Mouse (Mus musculus): Measurements from ENCODE around the gene Prr15. TPM values are rescaled to one million over a fixed set of nuclear protein-coding genes. Genes with fewer than 3 reads are reported as not detected.

Prr15 gene
- polyA plus RNA-seq, 1 experiment from 2014 or later, result 0.36 TPM

GRCm38 (mm10) chr6:54362526-54363324, 37.1 kb downstream of the Prr15 start:
- DNase-seq (ENCODE audit: low spot score), result no peak
- Histone ChIP-seq H3K27ac (ENCODE audit: low read depth, low read length) (no peak overlapping the region), H3K9ac (ENCODE audit: low read depth, low read length) (no peak overlapping the region), H3K36me3 (ENCODE audit: control insufficient read depth, insufficient read depth, low read length) (no peaks in the 10 kb centered on the region), H3K4me3 (ENCODE audit: low read depth, low read length) (no peak overlapping the region), H3K4me1 (replicated peaks; ENCODE audit: control insufficient read depth, insufficient read depth, low read length) (no peaks in the 10 kb centered on the region), H3K9me3 (ENCODE audit: control insufficient read depth, low read length) (no peaks in the 10 kb centered on the region), H3K27me3 (ENCODE audit: control insufficient read depth, insufficient read depth, low read length) (no peaks in the 10 kb centered on the region), H3K4me2 (replicated peaks; ENCODE audit: low read depth, low read length) (no peak overlapping the region)
- 89% methylated on average over 12 of the region's 12 CpGs for WGBS
- ATAC-seq (ENCODE audit: low FRiP score), result no peak

DNA sequence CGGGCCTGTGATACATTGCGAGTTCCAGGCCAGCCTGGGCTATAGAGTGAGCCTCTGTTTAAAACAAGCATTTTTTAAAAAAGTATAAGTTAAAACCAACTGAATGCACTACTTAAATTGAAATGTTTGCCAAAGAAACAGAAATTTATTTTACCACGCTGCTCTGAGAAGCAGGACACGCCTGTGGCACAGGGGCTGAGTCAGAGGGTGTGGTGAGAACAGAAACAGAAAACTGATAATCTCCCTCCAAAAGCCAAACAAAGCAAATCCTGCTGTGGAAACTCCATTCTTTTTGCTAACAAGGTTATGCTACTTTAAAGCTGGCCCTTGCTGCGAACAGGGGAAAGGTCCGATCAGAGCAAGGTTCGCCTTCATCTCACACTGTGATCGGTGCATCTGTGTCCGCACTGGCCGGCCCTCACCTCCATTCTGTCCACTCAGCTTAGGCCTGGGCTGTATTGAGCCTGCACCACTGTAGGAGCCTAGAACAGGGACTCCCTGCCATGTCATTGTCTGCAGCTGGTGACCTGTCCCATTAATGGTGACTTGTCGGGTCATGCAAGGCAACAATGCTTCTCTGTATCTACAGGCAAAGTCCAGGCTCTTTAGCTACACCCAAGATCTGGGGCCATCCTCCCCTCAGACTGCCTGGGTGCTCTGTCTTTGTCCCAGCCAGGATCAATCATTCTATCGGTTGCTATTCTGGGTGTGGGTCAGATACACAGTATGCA, 38.9 kb downstream of the Prr15 start:
- WGBS, result 48% methylated on average over 12 of the region's 12 CpGs
- Histone ChIP-seq H3K36me3 (ENCODE audit: control insufficient read depth, insufficient read depth, low read length) (no peaks in the 10 kb centered on the region), H3K27me3 (ENCODE audit: control insufficient read depth, insufficient read depth, low read length) (no peaks in the 10 kb centered on the region), H3K4me1 (replicated peaks; ENCODE audit: control insufficient read depth, insufficient read depth, low read length) (no peaks in the 10 kb centered on the region), H3K4me3 (ENCODE audit: low read depth, low read length) (no peak overlapping the region), H3K9me3 (ENCODE audit: control insufficient read depth, low read length) (no peaks in the 10 kb centered on the region), H3K9ac (ENCODE audit: low read depth, low read length) (no peak overlapping the region), H3K27ac (ENCODE audit: low read depth, low read length) (no peak overlapping the region), H3K4me2 (replicated peaks; ENCODE audit: low read depth, low read length) (no peak overlapping the region)
- DNase-seq (ENCODE audit: low spot score), result no peak
- ATAC-seq (ENCODE audit: low FRiP score), result no peak

GRCm38 (mm10) chr6:54366607-54367006, 41.0 kb downstream of the Prr15 start:
- no peak overlapping the region for H3K4me2 ChIP-seq (replicated peaks; ENCODE audit: low read depth, low read length)
- ATAC-seq (ENCODE audit: low FRiP score), result no peak
- no peaks in the 10 kb centered on the region for H3K27me3 ChIP-seq (ENCODE audit: control insufficient read depth, insufficient read depth, low read length)
- no peaks in the 10 kb centered on the region for H3K4me1 ChIP-seq (replicated peaks; ENCODE audit: control insufficient read depth, insufficient read depth, low read length)
- WGBS, result 77% methylated on average over 5 of the region's 5 CpGs
- no peak for DNase-seq (ENCODE audit: low spot score)
- H3K36me3 ChIP-seq (ENCODE audit: control insufficient read depth, insufficient read depth, low read length), result no peaks in the 10 kb centered on the region
- H3K4me3 ChIP-seq (ENCODE audit: low read depth, low read length), result no peak overlapping the region
- no peaks in the 10 kb centered on the region for H3K9me3 ChIP-seq (ENCODE audit: control insufficient read depth, low read length)
- H3K27ac ChIP-seq (ENCODE audit: low read depth, low read length), result no peak overlapping the region
- no peak overlapping the region for H3K9ac ChIP-seq (ENCODE audit: low read depth, low read length)

DNA sequence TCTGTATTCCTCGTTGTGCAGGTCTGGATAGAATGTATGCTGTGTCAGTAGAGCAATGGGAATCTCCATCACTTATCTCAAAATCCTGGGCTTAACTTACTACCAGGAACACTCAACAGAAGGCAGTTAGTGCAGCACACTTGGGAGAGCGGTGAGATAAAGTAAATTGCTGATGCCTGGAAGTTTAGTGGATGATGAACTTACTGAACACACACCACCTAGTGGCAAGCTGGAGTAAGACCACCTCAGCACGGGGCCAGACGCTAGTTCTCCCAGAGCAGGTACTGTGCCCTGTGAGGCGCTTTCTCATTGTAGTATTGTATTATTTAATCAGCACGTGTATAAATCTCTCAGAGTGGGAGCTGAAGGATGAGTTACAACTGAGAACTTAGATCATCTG, 42.4 kb downstream of the Prr15 start:
- Histone ChIP-seq H3K4me1 (replicated peaks; ENCODE audit: control insufficient read depth, insufficient read depth, low read length) (no peaks in the 10 kb centered on the region), H3K4me3 (ENCODE audit: low read depth, low read length) (no peak overlapping the region), H3K9me3 (ENCODE audit: control insufficient read depth, low read length) (no peaks in the 10 kb centered on the region), H3K27me3 (ENCODE audit: control insufficient read depth, insufficient read depth, low read length) (no peaks in the 10 kb centered on the region), H3K9ac (ENCODE audit: low read depth, low read length) (no peak overlapping the region), H3K27ac (ENCODE audit: low read depth, low read length) (no peak overlapping the region), H3K4me2 (replicated peaks; ENCODE audit: low read depth, low read length) (no peak overlapping the region), H3K36me3 (ENCODE audit: control insufficient read depth, insufficient read depth, low read length) (no peaks in the 10 kb centered on the region)
- no peak for ATAC-seq (ENCODE audit: low FRiP score)
- peak; percentile 79 for DNase-seq (ENCODE audit: low spot score)
- 16% methylated on average over 6 of the region's 6 CpGs for WGBS

DNA sequence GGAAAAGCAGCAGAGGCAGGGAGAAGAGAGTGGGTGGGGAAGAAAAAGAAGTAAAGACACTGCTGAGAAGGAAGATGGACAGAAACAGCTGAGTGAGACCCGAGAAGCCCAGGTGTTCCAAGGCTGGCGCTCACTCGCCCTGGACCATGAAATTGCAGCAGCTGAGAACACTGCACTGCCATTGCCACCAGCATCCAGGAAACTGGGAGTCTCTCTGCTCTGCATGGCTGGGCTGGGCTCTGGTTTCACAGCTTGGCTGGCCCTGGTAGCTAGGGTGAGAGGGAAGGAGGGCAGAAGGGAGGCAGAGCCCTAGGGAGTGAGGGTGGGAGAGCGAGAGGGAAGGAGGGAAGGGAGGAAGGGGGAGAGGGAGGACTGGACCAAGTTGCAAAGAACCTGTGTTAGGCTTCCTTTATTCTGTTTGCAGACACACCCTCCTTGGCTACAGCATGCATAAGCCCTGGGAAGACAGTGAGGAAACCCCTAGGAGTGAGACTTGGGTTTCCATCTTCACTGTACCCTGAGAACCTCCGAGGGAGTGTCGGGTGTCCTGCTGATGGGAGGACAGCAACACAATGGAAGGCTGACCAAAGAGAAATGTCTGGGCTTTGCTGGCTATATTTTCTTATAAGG, 44.4 kb downstream of the Prr15 start:
- ATAC-seq (ENCODE audit: low FRiP score), result no peak; the same call in 1 of the 2 replicates
- Histone ChIP-seq H3K4me3 (ENCODE audit: low read depth, low read length) (no peak overlapping the region), H3K36me3 (ENCODE audit: control insufficient read depth, insufficient read depth, low read length) (no peaks in the 10 kb centered on the region), H3K4me1 (replicated peaks; ENCODE audit: control insufficient read depth, insufficient read depth, low read length) (no peaks in the 10 kb centered on the region), H3K27me3 (ENCODE audit: control insufficient read depth, insufficient read depth, low read length) (no peaks in the 10 kb centered on the region), H3K4me2 (replicated peaks; ENCODE audit: low read depth, low read length) (no peak overlapping the region), H3K9me3 (ENCODE audit: control insufficient read depth, low read length) (no peaks in the 10 kb centered on the region), H3K9ac (ENCODE audit: low read depth, low read length) (0 out of 2 replicates have a peak overlapping the region, but pooled peaks have one; percentile 8), H3K27ac (ENCODE audit: low read depth, low read length) (no peak overlapping the region)
- DNase-seq (ENCODE audit: low spot score), result peak; percentile 19
- 30% methylated on average over 6 of the region's 6 CpGs for WGBS

- Histone ChIP-seq H3K4me3 (ENCODE audit: low read depth, low read length) (no peak overlapping the region), H3K9me3 (ENCODE audit: control insufficient read depth, low read length) (no peaks in the 10 kb centered on the region), H3K4me1 (replicated peaks; ENCODE audit: control insufficient read depth, insufficient read depth, low read length) (no peaks in the 10 kb centered on the region), H3K27me3 (ENCODE audit: control insufficient read depth, insufficient read depth, low read length) (no peaks in the 10 kb centered on the region), H3K9ac (ENCODE audit: low read depth, low read length) (no peak overlapping the region), H3K36me3 (ENCODE audit: control insufficient read depth, insufficient read depth, low read length) (no peaks in the 10 kb centered on the region), H3K4me2 (replicated peaks; ENCODE audit: low read depth, low read length) (no peak overlapping the region), H3K27ac (ENCODE audit: low read depth, low read length) (no peak overlapping the region)
- DNase-seq (ENCODE audit: low spot score) (no peak), ATAC-seq (ENCODE audit: low FRiP score) (no peak)
- WGBS, result 82% methylated on average over 3 of the region's 3 CpGs
These were observed 46.2 kb downstream of the Prr15 start for GRCm38 (mm10) chr6:54371874-54372273.

DNA sequence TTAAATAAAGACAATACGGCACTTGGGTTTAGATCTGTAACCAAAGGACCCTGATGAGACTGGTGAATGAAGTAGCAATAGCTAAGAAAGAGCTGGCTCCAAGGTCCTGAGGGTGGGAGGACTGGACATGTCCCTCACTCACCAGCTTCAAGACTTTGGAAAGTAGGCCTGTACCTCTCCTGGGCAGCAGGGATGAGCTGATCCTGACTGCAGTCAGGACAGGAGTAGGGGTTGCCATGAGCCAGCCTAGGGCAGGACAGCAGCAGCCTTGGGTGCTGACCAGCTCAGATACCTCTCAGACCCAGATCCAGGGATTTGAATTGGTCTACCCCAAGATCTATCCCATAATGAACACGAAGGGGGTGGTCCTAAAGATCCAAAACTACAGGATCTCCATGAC, 53.7 kb downstream of the Prr15 start:
- H3K4me3 ChIP-seq (ENCODE audit: low read depth, low read length), result no peak overlapping the region
- H3K27me3 ChIP-seq (ENCODE audit: control insufficient read depth, insufficient read depth, low read length), result no peaks in the 10 kb centered on the region
- DNase-seq (ENCODE audit: low spot score) (no peak), ATAC-seq (ENCODE audit: low FRiP score) (no peak)
- 55% methylated on average over 2 of the region's 2 CpGs for WGBS
- H3K27ac ChIP-seq (ENCODE audit: low read depth, low read length), result no peak overlapping the region
- H3K36me3 ChIP-seq (ENCODE audit: control insufficient read depth, insufficient read depth, low read length), result no peaks in the 10 kb centered on the region
- H3K9me3 ChIP-seq (ENCODE audit: control insufficient read depth, low read length), result no peaks in the 10 kb centered on the region
- no peak overlapping the region for H3K9ac ChIP-seq (ENCODE audit: low read depth, low read length)
- no peak overlapping the region for H3K4me2 ChIP-seq (replicated peaks; ENCODE audit: low read depth, low read length)
- H3K4me1 ChIP-seq (replicated peaks; ENCODE audit: control insufficient read depth, insufficient read depth, low read length), result no peaks in the 10 kb centered on the region

Data from hindbrain, embryonic 11.5 days (tissue).